Comparison of ENCODE assay signal across 8 mouse cellular contexts in genomic region chr3:153501333-153501877, GRCm38 (mm10).
DNase-seq lines count a peak whose midpoint lies in the region; TF ChIP-seq lines count a peak whose summit lies in the region.

No protein-coding gene starts in this region.

- no peaks in the 10 kb centered on the region for H3K4me1 ChIP-seq in MEL (ENCODE audit: control insufficient read depth in 1 of 2, insufficient read depth in 2 of 2, low read length in 2 of 2)
- no peaks in the 10 kb centered on the region; the same call in 1 of the 2 replicates for H3K4me1 ChIP-seq in lung, adult 2 months (ENCODE audit: control insufficient read depth, insufficient read depth, low read length)

- no peaks in the 10 kb centered on the region for H3K27me3 ChIP-seq in MEL (ENCODE audit: control insufficient read depth in 1 of 2, insufficient read depth in 2 of 2, low read length in 2 of 2)

- peak; percentile 88 to 91 (median 91) for TF ChIP-seq CTCF in MEL (IDR thresholded peaks at IDR 0.05 in 2 of 3, conservative IDR thresholded peaks at IDR 0.05 in 1 of 3; ENCODE audit: control insufficient read depth in 1 of 3, insufficient read depth in 1 of 3, low read depth in 2 of 3, low read length in 3 of 3, poor library complexity in 1 of 3, severe bottlenecking in 1 of 3)
- TF ChIP-seq CTCF in lung, adult 2 months (IDR thresholded peaks at IDR 0.05; ENCODE audit: insufficient read depth, low read length), result peak; percentile 89

- no peak for TF ChIP-seq POLR2A in MEL (IDR thresholded peaks at IDR 0.05; ENCODE audit: control insufficient read depth in 1 of 2, insufficient read depth in 1 of 2, low read depth in 1 of 2, low read length in 2 of 2, poor library complexity in 1 of 2)
- TF ChIP-seq POLR2A in lung, adult 2 months (IDR thresholded peaks at IDR 0.05; ENCODE audit: borderline replicate concordance, extremely low read depth, low read depth, low read length), result no peak

- no peaks in the 10 kb centered on the region for H3K9me3 ChIP-seq in MEL (replicated peaks; ENCODE audit: insufficient read depth, low read length)

- H3K36me3 ChIP-seq in MEL (ENCODE audit: control insufficient read depth in 1 of 2, insufficient read depth in 2 of 2, low read length in 2 of 2), result no peaks in the 10 kb centered on the region; a peak in 1 of 4 replicates

- WGBS in lung, adult 2 months, result 59% methylated on average over 3 of the region's 3 CpGs

- no peak for TF ChIP-seq EP300 in MEL (IDR thresholded peaks at IDR 0.05; ENCODE audit: low read depth in 1 of 2, low read length in 2 of 2)

- peak; percentile 44 for DNase-seq in CD4-positive helper T cell, adult 2 months (ENCODE audit: low read depth, low spot score)
- DNase-seq in MEL (ENCODE audit: low read depth, low spot score), result peak; percentile 79
- peak; percentile 13 for DNase-seq in cerebellum, adult 11-12 months
- DNase-seq in forelimb bud, embryonic 11.5 days (ENCODE audit: low read depth, low spot score), result peak; percentile 48
- peak; percentile 88 to 89 for DNase-seq in kidney, postnatal 4 days
- DNase-seq in lung, adult 2 months, result peak; percentile 60
- peak; percentile 63 to 79 for DNase-seq in right cerebral cortex, postnatal 10 days (ENCODE audit: low spot score in 2 of 2)
- DNase-seq in yolk sac, embryonic 10.5 days (ENCODE audit: low spot score), result no peak

- peak; percentile 87 for TF ChIP-seq RAD21 in MEL (IDR thresholded peaks at IDR 0.05; ENCODE audit: low read depth, low read length)

- H3K4me3 ChIP-seq in MEL (ENCODE audit: control insufficient read depth in 1 of 2, insufficient read depth in 1 of 2, low read depth in 2 of 2, low read length in 2 of 2), result no peak overlapping the region
- no peak overlapping the region for H3K4me3 ChIP-seq in lung, adult 2 months (replicated peaks; ENCODE audit: extremely low read depth, low read depth, low read length)

- no peak overlapping the region for H3K27ac ChIP-seq in MEL (ENCODE audit: control insufficient read depth, low read depth, low read length)

- H3K79me2 ChIP-seq in MEL (ENCODE audit: control insufficient read depth, insufficient read depth, low read length, poor library complexity), result no peaks in the 10 kb centered on the region

- H3K9ac ChIP-seq in MEL (ENCODE audit: control insufficient read depth, low read depth, low read length, poor library complexity, severe bottlenecking), result no peak overlapping the region

TF ChIP-seq in MEL, 35 proteins besides CTCF, POLR2A, EP300 and RAD21:
- TF ChIP-seq CHD1 (IDR thresholded peaks at IDR 0.05; ENCODE audit: low read depth, low read length) (no peak), TCF12 (IDR thresholded peaks at IDR 0.05; ENCODE audit: low read depth, low read length) (no peak), ZC3H11A (IDR thresholded peaks at IDR 0.05; ENCODE audit: low read depth, low read length) (peak; percentile 64), SMC3 (IDR thresholded peaks at IDR 0.05; ENCODE audit: low read depth, low read length) (peak; percentile 89), MXI1 (IDR thresholded peaks at IDR 0.05; ENCODE audit: low read depth, low read length) (no peak), MAZ (IDR thresholded peaks at IDR 0.05; ENCODE audit: low read depth, low read length) (no peak), NRF1 (IDR thresholded peaks at IDR 0.05; ENCODE audit: insufficient read depth, low read depth, low read length, poor library complexity, severe bottlenecking) (no peak), ZMIZ1 (IDR thresholded peaks at IDR 0.05; ENCODE audit: low read depth, low read length) (no peak)
TF ChIP-seq in MEL: peak in this region for 2.
